Comparison of ENCODE assay signal across 8 mouse cellular contexts in the genomic region with DNA sequence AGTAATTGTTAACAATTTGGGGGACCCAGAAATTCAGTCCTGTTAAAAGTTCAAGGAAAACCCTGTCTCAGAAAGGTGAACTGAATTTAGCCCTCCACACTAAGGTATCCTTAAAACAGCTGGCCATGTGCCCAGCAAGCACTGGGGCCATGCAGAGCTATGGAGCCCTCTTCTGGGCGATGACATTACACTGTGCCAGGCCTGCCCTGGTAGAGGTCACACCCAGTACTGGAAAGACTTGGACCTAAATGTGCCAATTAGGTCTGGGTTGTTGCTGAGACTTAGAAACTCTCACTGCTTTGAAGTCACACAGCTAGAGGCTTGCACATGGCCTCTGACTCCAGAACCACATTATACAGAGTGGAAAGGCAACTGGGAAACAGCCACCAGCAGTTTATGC. TPM values are rescaled to one million over a fixed set of nuclear protein-coding genes. Genes with fewer than 3 reads are reported as not detected.
DNase-seq lines count a peak whose midpoint lies in the region; ATAC-seq and TF ChIP-seq lines count a peak whose summit lies in the region.

No protein-coding gene starts in this region.

- TF ChIP-seq CTCF in lung, embryonic 14.5 days (IDR thresholded peaks at IDR 0.05; ENCODE audit: low read depth) = peak; percentile 51

- no peak overlapping the region for H3K9ac ChIP-seq in heart, embryonic 11.5 days (ENCODE audit: low read depth, low read length)
- no peak overlapping the region for H3K9ac ChIP-seq in lung, embryonic 14.5 days
- no peak overlapping the region for H3K9ac ChIP-seq in intestine, embryonic 16.5 days (ENCODE audit: low read depth, low read length)

- DNase-seq in heart, adult 8-10 months (ENCODE audit: low spot score) = peak; percentile 52
- peak; percentile 31 for DNase-seq in right cerebral cortex, postnatal 14 days
- no peak for DNase-seq in right cerebral cortex, postnatal 36 days (ENCODE audit: low spot score in 2 of 2)
- peak; percentile 48 for DNase-seq in lung, embryonic 14.5 days
- DNase-seq in thymus, postnatal 10 days (ENCODE audit: low spot score in 2 of 2) = no peak

- no peak overlapping the region for H3K27ac ChIP-seq in heart, embryonic 11.5 days (ENCODE audit: low read depth, low read length)
- H3K27ac ChIP-seq in lung, embryonic 14.5 days (ENCODE audit: low read depth) = no peak overlapping the region
- H3K27ac ChIP-seq in intestine, embryonic 16.5 days (ENCODE audit: low read length) = no peak overlapping the region

- H3K9me3 ChIP-seq in heart, embryonic 11.5 days (replicated peaks; ENCODE audit: control insufficient read depth, low read length) = no peaks in the 10 kb centered on the region
- H3K9me3 ChIP-seq in lung, embryonic 14.5 days (ENCODE audit: low read depth, low read length) = no peaks in the 10 kb centered on the region
- no peaks in the 10 kb centered on the region for H3K9me3 ChIP-seq in intestine, embryonic 16.5 days (ENCODE audit: control insufficient read depth, low read length)

- H3K36me3 ChIP-seq in heart, embryonic 11.5 days (ENCODE audit: control insufficient read depth, insufficient read depth, low read length) = no peaks in the 10 kb centered on the region
- H3K36me3 ChIP-seq in lung, embryonic 14.5 days (ENCODE audit: insufficient read depth) = no peaks in the 10 kb centered on the region
- no peaks in the 10 kb centered on the region for H3K36me3 ChIP-seq in intestine, embryonic 16.5 days (ENCODE audit: control insufficient read depth, insufficient read depth, low read length)

- no peak overlapping the region for H3K4me2 ChIP-seq in heart, embryonic 11.5 days
- H3K4me2 ChIP-seq in lung, embryonic 14.5 days = no peak overlapping the region
- H3K4me2 ChIP-seq in intestine, embryonic 16.5 days (ENCODE audit: low read depth, low read length) = no peak overlapping the region

- H3K4me1 ChIP-seq in heart, embryonic 11.5 days (ENCODE audit: control insufficient read depth, insufficient read depth, low read length) = no peaks in the 10 kb centered on the region; the same call in 1 of the 2 replicates
- H3K4me1 ChIP-seq in lung, embryonic 14.5 days (ENCODE audit: insufficient read depth) = no peaks in the 10 kb centered on the region
- H3K4me1 ChIP-seq in intestine, embryonic 16.5 days (ENCODE audit: control insufficient read depth, insufficient read depth, low read length) = no peaks in the 10 kb centered on the region

- no peak for ATAC-seq in heart, embryonic 11.5 days (replicated peaks; ENCODE audit: insufficient number of reproducible peaks, low FRiP score, low TSS enrichment)
- 0 out of 2 replicates have a peak, but pooled peaks have one; percentile 45 for ATAC-seq in common myeloid progenitor, adult 5-6 weeks (replicated peaks; ENCODE audit: low read depth, poor library complexity, severe bottlenecking)
- ATAC-seq in lung, embryonic 14.5 days (ENCODE audit: insufficient read depth) = no peak
- no peak for ATAC-seq in intestine, embryonic 16.5 days

- no peak overlapping the region for H3K4me3 ChIP-seq in heart, embryonic 11.5 days (ENCODE audit: low read depth, low read length)
- no peak overlapping the region for H3K4me3 ChIP-seq in lung, embryonic 14.5 days (ENCODE audit: low read depth, low read length)
- no peak overlapping the region for H3K4me3 ChIP-seq in intestine, embryonic 16.5 days (ENCODE audit: low read length)

- WGBS in heart, embryonic 11.5 days (ENCODE audit: insufficient replicate concordance) = 46% methylated on average over 1 of the region's 1 CpGs
- WGBS in lung, embryonic 14.5 days = 67% methylated on average over 1 of the region's 1 CpGs
- WGBS in intestine, embryonic 16.5 days = 50% methylated on average over 1 of the region's 1 CpGs

- no peaks in the 10 kb centered on the region for H3K27me3 ChIP-seq in heart, embryonic 11.5 days (ENCODE audit: control insufficient read depth, insufficient read depth, low read length)
- H3K27me3 ChIP-seq in lung, embryonic 14.5 days (ENCODE audit: insufficient read depth, low read length) = no peaks in the 10 kb centered on the region
- no peaks in the 10 kb centered on the region for H3K27me3 ChIP-seq in intestine, embryonic 16.5 days (replicated peaks; ENCODE audit: control insufficient read depth, insufficient read depth, low read length)

RNA-seq across cellular contexts. Expression of a gene that starts 45.2 kb away (rescaled TPM):
- total RNA-seq in heart, adult 8-10 months (2022) = 10 to 100 TPM in 2 of 4 experiments, 1 to 10 TPM in 2; 9.0 to 11.7 (median 10.7) TPM
- 23.6 and 28.0 TPM in 2 replicates for polyA plus RNA-seq in heart, embryonic 11.5 days (2014; fragmentation: Nextera tagmentation; extraction: Ambion mirVana)
- total RNA-seq in common myeloid progenitor, adult 5-6 weeks (2017) = 42.8 and 61.7 TPM in 2 replicates
- 45.0 and 48.2 TPM in 2 replicates for polyA plus RNA-seq in lung, embryonic 14.5 days (2014; fragmentation: Nextera tagmentation; extraction: Ambion mirVana)
- 33.7 and 35.3 TPM in 2 replicates for polyA plus RNA-seq in intestine, embryonic 16.5 days (2015; fragmentation: Nextera tagmentation; extraction: Ambion mirVana)

Comparison
In these comparisons a context has a peak if more than half of its experiments do, and no peak if none do; other contexts are left out.
1. DNase-seq: peak in heart, adult 8-10 months (single experiment), right cerebral cortex, postnatal 14 days (single experiment) and lung, embryonic 14.5 days (single experiment); none in right cerebral cortex, postnatal 36 days (0 of 2) and thymus, postnatal 10 days (0 of 2).